Mouse (Mus musculus) left cerebral cortex, postnatal 25 days (tissue): ENCODE results near the gene Mrpl35. TPM values are rescaled to one million over a fixed set of nuclear protein-coding genes. Genes with fewer than 3 reads are reported as not detected.

Experiments
- DNase-seq, 2 experiments: peaks; one replicate each; pipeline ENCODE4 v3.0.0; 2022; ENCODE audit warnings: low spot score in 2 of 2, mixed read lengths in 1 of 2
- intact Hi-C: fragments of 180-260 bp; cut with DNase I; formaldehyde crosslinking; loops from one replicate; pipeline ENCODE4 v1.15.1; 2025
- total RNA-seq, 2 experiments: library from RNA; stranded (reverse); gene quantifications; 2 replicates each; pipeline ENCODE4 v1.2.3; 2021

Gene Mrpl35
- total RNA-seq, 2 experiments from 2014 or later, result 29.6 to 30.4 TPM

DNA sequence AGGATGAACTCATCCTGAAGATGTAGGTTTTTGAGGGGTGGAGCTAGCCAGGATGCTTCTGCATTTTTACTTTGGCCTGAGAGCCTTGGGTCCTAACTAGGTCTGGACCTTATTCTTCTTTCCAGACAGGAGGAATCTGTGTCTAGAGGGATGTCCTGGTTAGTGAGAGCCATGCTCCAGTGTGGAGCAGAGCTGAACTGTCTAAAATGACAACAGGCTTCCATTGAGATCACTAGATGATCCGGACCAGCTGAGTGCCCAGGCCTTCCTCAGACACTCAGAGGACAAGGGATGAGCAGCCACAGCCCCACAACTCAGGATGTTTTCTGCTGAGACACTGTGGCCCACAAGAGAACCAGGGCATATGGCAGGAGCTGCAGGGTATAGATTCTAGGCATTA, 23.2 kb downstream of the Mrpl35 start:
- no peak for DNase-seq
- intact Hi-C loops, result loop anchor here (2.0 to 10.0 kb wide), 7 partner anchors 56 to 639 kb away; partner anchors contain the start of genes Kdm3a, Reep1 and Rnf103

DNA sequence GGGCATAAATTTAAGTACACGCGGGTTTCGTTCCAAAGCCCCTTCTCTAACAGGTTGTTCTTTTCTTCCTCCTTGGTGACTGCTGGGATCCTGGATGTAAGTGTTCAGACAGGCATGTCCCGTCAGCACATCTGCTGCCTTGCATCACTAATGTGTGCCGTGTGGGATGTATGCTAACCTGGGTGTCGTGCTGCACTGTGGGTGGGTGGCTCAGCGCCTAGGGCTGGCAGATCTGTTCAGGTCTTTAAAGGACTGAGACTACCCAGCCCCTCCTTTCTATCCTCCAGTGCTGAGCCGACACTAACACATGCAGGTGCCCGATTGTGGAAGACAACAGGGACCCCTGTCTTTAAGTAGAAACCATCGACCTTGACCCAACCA, 25.1 kb downstream of the Mrpl35 start:
- intact Hi-C loops, result loop anchor here (2.0 to 10.0 kb wide), 7 partner anchors 29 to 637 kb away; partner anchors contain the start of genes Reep1 and Rnf103

DNA sequence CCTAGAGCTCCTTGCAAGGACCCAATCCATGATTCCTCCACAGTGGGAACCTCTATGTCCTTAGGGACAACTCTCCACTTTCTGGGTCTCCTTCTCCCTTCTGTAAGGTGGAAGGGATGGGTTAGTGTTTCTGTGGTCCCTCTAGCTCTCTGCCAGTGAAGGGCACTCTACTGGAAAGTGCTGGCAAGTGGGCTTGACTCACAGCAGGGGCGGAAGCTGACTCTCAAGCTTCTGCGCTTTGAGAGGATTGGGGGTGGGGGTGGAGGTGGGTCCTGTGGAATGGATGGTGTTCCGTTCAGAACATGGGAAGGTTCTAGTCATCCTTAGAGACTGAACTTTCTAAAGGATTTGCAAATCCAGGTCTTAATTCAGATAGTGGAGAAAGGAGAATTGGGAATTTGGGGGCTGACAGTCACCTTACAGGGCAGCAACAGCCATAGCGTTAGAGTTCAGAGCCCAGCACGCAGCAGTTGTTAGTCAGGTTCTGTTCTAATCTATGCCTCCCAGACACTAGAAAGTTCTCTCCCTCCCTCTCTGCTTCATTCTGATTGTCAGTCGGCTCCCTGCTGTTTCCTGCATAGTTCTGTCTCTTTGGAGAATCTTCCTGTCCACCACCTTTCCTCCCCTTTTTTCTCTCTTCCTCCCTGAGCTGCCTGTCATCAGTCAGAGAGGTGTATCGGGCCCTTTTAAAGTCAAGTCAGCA, 25.6 kb downstream of the Mrpl35 start:
- intact Hi-C loops, result loop anchor here (2.0 to 10.0 kb wide), 7 partner anchors 28 to 636 kb away; partner anchors contain the start of genes Reep1 and Rnf103
- DNase-seq, result no peak

More for the DNA sequence above, 25.1 kb downstream of the Mrpl35 start:
- DNase-seq, result peak; percentile 53 to 93

DNA sequence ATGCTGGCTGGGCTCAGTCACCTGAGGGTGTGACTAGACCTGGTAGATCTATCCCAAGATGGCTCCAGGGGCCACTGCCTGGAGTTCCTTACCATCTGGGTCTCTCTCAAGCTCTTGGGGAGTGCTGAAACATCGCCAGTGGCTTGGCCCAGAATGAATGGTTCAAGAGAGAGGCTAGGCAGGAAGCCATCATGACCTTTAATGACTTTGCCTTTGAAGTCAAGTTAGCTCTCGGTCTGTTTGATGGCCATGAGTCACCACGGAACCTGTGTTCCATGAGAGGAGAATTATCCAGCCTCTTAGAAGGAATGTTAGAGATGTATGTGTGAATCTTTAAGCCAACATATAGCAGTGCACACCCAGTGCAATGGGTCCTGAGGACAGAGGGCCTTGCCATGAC, 27.4 kb downstream of the Mrpl35 start:
- intact Hi-C loops, result no loop called here
- DNase-seq, result no peak

DNA sequence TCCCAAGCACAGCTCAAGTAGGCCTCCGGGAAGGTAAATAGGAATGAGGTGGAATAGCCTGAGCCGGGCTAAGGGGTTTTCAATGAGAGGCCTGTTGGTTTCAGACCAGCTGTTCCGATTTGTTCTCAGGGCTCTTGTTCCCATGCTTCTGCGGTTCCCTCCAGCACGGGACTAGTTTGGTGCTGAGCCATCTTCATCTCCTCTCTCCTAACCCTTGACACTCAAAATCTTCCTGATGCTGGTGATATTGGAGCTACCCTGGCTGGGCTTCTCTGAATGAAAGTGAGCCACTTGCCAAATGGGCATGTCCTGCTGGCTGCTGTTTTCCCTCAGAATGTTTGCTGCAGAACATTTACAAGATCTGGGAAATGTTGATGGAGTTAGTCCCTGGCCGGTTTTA, 35.0 kb downstream of the Mrpl35 start:
- intact Hi-C loops, result no loop called here
- DNase-seq, result no peak

DNA sequence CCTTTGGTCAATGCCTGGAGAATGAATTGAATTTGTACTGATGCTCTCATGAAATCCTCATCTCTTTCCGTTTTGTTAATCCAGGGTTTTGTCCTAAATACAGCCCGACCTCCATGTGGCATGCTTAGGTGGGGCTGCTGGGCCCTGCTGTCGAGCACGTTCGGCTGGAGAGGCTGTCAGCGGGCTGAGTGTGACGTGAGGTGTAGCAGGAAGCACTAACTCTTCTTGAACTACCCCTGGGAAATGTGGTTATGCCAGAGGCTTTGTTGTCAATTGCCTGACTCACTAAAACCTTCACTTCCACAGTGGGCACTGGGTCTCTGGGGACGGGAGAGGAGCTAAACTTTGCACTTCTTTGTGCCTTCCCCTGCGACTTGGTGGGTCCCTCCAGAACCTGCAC, 38.4 kb downstream of the Mrpl35 start:
- no peak for DNase-seq
- intact Hi-C loops, result no loop called here

DNA sequence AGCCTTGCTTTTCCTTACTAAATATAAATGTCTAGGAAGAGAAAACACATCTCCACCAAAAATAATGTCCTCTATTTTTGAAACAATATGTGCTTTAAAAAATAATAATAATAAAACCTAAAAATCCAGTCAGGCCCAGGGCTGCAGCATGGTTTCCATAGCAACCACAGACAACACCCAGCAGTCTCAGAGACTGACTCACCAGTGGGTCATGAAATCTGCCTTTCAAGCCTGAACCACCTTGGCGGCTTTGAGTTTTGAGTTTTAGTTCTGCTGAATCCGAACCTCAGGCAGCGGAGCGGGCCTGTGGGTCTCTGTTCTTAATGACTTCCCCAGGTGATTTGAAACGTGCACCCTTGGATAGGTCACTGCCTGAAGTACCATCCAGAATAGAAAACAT, 43.6 kb downstream of the Mrpl35 start:
- intact Hi-C loops, result no loop called here
- peak; percentile 37 to 67 for DNase-seq

DNA sequence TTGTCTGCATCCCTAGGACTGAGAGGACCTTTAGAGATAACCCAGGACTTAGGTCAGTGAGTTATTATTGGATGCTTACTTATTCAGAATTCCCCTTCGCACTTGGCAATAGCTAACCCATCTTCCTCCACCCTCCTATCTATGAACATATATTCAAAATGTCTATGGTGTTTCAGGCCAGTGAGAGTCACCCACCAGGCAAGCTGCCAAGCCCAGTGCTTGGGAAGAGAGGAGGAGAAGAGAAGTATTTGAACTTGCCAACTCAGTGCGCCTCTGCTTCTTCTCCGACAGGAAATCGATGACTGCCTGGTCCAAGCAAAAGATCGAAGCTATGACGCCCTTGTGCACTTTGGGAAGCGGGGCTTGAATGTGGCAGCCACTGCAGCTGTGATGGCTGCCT, 46.3 kb downstream of the Mrpl35 start:
- intact Hi-C loops, result no loop called here
- peak in 1 of 2 experiments; percentile 45 for DNase-seq

DNA sequence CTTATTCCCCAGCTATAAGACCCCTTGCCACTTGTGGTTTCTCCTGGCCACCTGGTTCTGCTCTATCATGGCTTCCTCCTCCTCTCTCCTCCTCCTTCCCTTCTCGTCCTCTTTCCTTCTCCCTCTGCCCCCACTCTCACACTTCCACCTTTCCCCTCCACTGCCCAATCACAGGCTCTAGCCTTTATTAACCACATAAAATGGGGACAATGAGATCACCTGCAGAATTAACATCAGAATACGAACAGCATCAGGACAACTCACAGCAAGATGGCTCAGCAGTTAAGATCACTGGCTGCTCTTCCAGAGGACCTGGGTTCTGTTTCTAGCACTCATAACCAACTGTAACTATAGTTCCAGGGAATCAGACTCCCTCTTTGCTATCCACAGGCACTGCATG, 46.9 kb downstream of the Mrpl35 start:
- intact Hi-C loops, result no loop called here
- no peak for DNase-seq

DNA sequence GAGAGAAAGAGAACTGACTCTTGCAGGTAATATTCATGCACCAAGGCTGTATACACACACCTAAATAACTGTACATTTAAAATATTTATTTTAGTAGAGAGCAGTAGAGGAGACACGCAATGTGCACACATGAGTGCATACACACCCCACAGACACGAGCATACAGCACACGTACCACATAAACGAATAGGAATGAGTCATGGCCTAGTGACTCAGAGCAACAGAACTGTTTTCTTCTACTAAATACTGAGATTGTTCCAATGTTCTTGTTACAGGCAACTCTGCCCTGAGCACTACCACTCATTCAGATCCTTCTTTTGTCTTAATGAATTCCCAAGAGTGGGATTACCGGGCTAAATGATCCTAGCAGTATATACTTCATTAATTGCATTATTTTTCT, 48.8 kb downstream of the Mrpl35 start:
- intact Hi-C loops, result no loop called here
- no peak for DNase-seq

DNA sequence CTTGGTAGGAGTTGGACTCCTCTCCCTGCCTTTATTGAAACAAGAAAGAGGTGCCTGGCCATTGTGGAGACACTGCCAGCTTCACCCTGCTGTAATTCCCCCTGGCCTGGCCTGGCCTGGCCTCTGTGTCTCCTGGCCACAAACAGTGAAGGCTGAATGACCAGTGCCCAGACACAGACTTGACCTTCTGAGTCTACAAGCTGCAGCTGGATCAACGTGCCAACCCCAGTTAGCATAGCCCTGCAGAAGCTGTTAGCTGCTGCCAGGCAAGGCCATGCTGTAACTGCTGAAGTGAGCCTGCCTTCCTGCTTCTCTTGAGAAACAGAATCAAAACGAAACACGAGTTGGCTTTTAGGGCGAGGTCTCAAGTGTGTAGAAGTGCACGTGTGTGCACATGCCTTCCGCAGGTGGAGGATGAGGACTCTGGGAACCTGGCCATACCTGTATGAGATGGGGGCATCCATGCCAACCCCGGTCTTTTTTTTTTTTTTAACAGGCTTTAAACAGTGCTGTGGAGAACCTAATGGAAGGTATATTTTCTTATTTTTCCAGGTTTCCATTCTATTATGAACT, 54.0 kb downstream of the Mrpl35 start:
- DNase-seq, result peak in 1 of 2 experiments; percentile 17
- intact Hi-C loops, result loop anchor here (1.0 to 5.0 kb wide), 3 partner anchors 26 to 65 kb away; partner anchors contain the start of gene Reep1

DNA sequence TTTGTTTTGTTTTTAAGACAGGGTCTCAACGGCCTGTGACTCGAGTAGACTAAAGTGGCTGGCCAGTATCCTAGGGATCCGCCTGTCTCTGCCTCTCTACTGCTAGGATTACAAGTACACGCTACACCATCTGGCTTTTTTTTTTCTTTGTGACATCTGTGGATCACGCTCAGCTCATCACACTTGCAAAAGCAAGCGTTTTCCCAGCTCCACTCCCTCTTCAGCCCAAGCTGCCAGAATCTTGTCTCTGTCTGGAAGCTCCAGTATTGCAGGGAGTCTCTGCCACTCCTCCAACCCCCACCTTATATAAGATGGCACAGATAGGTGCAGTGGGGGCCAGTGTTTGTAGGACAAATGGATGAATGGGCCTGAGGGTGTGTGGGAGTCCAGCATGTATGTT, 54.6 kb downstream of the Mrpl35 start:
- peak; percentile 62 to 97 for DNase-seq
- intact Hi-C loops, result loop anchor here (1.0 to 5.0 kb wide), 3 partner anchors 26 to 65 kb away; partner anchors contain the start of gene Reep1

DNA sequence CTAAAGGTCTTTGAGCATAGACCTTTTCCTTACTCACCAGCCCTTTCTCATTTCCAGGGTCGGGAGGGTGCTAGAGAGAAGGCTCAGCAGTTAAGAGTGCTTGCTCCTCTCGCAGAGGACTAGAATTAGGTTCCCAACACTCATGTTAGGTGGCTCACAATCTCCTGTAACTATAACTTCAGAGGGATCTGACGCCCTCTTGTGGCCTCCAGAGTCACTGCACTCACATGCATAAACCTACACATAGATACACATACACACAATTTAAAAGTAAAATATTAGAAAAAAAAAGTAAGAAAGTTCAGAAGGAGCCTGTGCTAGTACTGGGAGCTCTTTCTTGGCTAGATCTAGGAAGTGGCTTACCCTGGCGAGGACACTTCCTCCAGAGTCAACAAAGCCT, 55.5 kb downstream of the Mrpl35 start:
- DNase-seq, result no peak
- intact Hi-C loops, result loop anchor here (5.0 kb wide), 1 partner anchor 64 kb away; the partner anchor contains the start of gene Reep1

DNA sequence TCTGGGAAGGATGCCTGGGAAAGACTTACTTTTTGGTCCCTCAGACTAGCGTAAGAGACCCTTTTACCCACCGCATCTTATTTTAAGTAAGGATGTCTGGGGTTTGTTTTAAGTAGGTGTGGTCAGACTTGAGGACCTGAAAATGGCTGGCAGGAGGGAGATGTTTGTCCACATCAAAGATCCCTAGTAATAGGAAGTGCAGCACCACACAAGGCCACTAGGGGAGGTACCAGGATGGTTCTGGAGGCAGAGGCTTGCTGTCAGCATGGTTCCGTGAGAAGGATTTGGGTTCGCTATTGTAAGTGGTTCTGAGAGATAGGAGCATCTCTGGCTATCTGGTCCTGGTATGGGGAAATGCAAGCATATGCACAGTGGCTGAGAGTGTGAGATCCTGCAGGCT, 55.9 kb downstream of the Mrpl35 start:
- DNase-seq, result no peak
- intact Hi-C loops, result loop anchor here (5.0 kb wide), 1 partner anchor 64 kb away; the partner anchor contains the start of gene Reep1

DNA sequence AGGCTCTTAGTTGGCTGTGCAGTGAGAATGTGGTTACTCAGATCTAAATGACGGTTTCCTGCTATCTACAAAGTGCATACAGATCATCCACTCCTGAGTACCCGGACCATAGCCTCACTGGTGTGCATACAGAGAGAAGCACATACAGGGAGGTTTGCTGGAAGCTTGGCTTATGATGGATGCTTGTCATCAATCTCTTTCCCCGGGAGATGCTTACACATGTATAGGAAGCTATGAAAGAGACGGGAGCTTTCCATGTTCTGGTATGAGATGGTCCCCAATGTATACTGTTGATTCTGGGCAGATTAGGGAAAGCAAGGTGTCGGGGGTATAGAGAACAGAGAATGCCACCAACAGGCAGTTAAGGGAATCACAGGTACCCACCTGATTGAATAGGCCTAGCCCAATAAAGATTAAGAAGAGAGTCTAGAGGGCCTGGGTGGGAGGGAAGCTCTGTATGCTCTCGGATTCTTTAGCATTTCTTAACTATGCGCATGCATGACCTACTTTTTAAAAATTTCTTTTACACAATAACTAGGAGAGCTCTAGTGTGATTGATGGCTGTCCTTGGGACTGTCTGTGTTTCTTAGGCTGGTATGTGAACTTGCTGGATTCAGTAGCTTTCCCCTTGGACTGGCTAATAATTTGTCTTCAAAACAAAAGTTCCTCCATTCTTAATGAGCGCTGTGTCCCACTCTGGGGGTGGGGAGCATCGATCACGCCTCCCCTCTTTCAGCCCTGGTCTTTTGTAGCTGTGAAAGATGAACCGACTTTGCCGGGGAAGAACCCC, 56.7 kb downstream of the Mrpl35 start:
- no peak for DNase-seq
- intact Hi-C loops, result loop anchor here (5.0 kb wide), 1 partner anchor 63 kb away; the partner anchor contains the start of gene Reep1

DNA sequence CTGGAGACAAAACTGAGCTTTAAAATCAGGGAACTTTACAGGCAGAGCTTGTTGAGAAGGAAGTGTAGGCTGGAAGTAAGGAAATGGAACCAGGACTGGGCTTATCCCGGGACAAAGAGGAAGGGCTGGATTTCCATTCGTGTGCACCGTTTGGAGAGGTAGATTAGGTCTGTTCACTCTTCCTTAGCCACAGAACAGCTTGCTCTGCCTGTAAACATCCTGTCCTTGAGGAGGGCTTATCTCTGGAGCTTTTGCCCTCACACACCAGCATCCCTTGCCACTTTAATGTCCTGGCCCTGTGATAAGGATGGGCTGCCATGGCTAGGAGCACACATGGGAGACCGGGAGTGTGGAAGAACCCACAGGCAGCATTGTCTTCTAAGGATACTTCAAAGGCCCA, 59.0 kb downstream of the Mrpl35 start:
- intact Hi-C loops, result no loop called here
- DNase-seq, result no peak
